Mouse (Mus musculus): ENCODE data around the gene Mrpl36. TPM values are rescaled to one million over a fixed set of nuclear protein-coding genes. Genes with fewer than 3 reads are reported as not detected.

Mrpl36 gene
- polyA plus RNA-seq (2016; fragmentation: Nextera tagmentation; extraction: Ambion mirVana), result 94.1 and 101 TPM in 2 replicates

- WGBS, result under 1% methylated on average over 45 of the region's 45 CpGs
- H3K27me3 ChIP-seq (ENCODE audit: low read depth, poor library complexity, severe bottlenecking), result peaks cover 4% of the 10 kb centered on the region; the same call in 1 of the 2 replicates
- H3K36me3 ChIP-seq, result peaks cover 39% of the 10 kb centered on the region
- peak; percentile 90 for DNase-seq (ENCODE audit: low spot score)
- H3K4me1 ChIP-seq, result peaks cover 24% of the 10 kb centered on the region
- H3K9me3 ChIP-seq (replicated peaks), result no peaks in the 10 kb centered on the region
- H3K4me3 ChIP-seq, result peak within 1 kb of the TSS; percentile 79
- H3K27ac ChIP-seq, result peak within 1 kb of the TSS; percentile 87
Measured at GRCm38 (mm10) chr13:73327827-73328698, at the start of gene Mrpl36, which contains the start of gene Ndufs6. Mrpl36 (plus strand) TSS chr13:73328513. Ndufs6 (minus strand) TSS chr13:73328542.

DNA sequence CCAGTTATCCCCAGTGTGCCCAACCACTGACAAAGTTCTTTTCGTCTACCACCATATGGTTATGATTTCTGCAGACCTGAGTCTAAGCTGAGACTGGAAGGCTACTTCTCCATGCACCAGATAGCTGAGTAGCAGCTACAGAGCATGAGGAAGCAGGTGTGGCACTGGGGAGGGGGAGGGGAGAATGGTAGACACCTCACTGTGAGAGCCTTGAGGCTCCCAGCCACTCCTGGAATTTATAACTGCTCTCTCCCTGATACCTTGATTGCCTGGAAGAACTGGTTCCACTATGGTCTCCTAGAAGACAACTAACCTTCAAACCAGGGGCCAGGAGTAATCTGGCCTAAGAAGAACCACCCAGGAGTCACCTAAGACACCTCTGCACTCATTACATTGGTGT, 49.1 kb upstream of the Mrpl36 start:
- WGBS, result 55% methylated on average over 1 of the region's 1 CpGs
- H3K36me3 ChIP-seq, result no peaks in the 10 kb centered on the region
- no peak overlapping the region for H3K27ac ChIP-seq
- peaks cover 37% of the 10 kb centered on the region for H3K27me3 ChIP-seq (ENCODE audit: low read depth, poor library complexity, severe bottlenecking)
- H3K9me3 ChIP-seq (replicated peaks), result no peaks in the 10 kb centered on the region
- no peak for DNase-seq (ENCODE audit: low spot score)
- no peak overlapping the region for H3K4me3 ChIP-seq
- H3K4me1 ChIP-seq, result 0 out of 2 replicates have a peak, but pooled peaks cover 3% of the 10 kb centered on the region

- Histone ChIP-seq H3K27me3 (ENCODE audit: low read depth, poor library complexity, severe bottlenecking) (peaks cover 6% of the 10 kb centered on the region; the same call in 1 of the 2 replicates), H3K9me3 (replicated peaks) (no peaks in the 10 kb centered on the region), H3K27ac (no peak overlapping the region), H3K4me1 (0 out of 2 replicates have a peak, but pooled peaks cover 3% of the 10 kb centered on the region), H3K4me3 (no peak overlapping the region), H3K36me3 (no peaks in the 10 kb centered on the region)
- no peak for DNase-seq (ENCODE audit: low spot score)
- 85% methylated on average over 2 of the region's 2 CpGs for WGBS
Measured at GRCm38 (mm10) chr13:73282407-73282806, 45.9 kb upstream of the Mrpl36 start.

DNA sequence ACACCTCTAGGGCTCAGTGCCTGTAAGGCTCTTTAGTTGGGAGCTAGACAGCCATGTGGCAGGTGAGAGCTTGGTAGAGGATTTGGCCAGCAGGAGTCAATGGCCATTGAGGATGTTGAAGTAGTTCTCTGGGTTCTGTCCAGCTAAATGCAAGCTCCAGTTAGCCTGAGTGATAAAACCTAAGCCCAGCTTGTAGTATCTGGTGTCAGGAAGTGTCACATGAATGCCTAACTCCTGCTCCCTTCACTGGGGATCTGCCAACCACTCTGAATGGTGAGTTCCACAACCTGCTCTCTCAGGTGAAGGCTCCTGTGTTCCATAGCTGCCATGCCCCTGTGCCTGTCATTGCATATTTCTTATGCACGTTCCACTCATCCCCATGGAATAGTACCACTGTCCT, 44.8 kb upstream of the Mrpl36 start:
- no peaks in the 10 kb centered on the region for H3K27me3 ChIP-seq (ENCODE audit: low read depth, poor library complexity, severe bottlenecking)
- no peaks in the 10 kb centered on the region for H3K9me3 ChIP-seq (replicated peaks)
- H3K4me3 ChIP-seq, result no peak overlapping the region
- no peak for DNase-seq (ENCODE audit: low spot score)
- H3K27ac ChIP-seq, result no peak overlapping the region
- no peaks in the 10 kb centered on the region for H3K36me3 ChIP-seq
- 0 out of 2 replicates have a peak, but pooled peaks cover 3% of the 10 kb centered on the region for H3K4me1 ChIP-seq
- 94% methylated on average over 1 of the region's 1 CpGs for WGBS

DNA sequence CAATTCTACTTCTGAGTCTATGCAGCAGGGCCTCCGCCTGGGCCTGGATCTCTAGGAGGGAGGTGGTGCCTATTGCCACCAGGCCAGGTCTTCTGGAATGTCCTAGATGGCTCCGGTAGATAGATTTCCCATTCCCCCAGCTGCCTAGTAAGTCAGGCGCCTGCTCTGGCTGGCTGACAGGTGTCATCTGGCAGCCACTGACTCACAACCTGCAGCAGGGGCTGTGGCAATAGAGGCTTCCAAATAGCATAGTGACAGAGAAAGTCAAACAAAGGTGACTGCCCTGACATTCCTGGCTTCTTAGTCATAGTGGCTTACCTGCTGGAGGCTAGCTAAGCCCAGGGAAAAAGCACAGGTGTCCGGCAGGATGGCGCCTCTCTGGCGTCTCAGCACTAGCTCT, 38.1 kb upstream of the Mrpl36 start:
- WGBS, result 85% methylated on average over 6 of the region's 6 CpGs

DNA sequence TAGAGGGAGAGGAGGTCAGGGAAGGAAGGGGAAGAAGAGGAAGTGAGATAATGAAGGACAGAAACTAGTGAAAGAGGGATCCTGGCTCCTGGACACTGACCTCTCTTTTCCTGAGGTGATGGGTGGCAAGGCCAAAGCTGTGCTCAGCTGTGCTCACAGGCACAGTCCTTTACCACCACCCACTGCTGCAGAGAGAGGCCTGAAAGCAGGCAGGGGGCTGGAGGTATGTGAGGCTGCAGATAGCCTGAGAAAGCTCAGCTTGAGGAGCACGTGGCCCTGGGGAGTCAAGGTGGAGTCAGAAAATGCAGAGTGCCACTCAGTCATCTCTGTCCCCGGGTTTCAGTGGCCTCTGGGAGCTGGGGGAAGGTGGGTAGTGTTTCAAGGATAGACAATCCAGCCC, 37.2 kb upstream of the Mrpl36 start:
- H3K27me3 ChIP-seq (ENCODE audit: low read depth, poor library complexity, severe bottlenecking), result peaks cover 6% of the 10 kb centered on the region; the same call in 1 of the 2 replicates
- no peak overlapping the region for H3K27ac ChIP-seq
- no peaks in the 10 kb centered on the region for H3K9me3 ChIP-seq (replicated peaks)
- no peaks in the 10 kb centered on the region for H3K36me3 ChIP-seq
- no peak for DNase-seq (ENCODE audit: low spot score)
- 47% methylated on average over 2 of the region's 2 CpGs for WGBS
- H3K4me1 ChIP-seq, result peaks cover 3% of the 10 kb centered on the region
- H3K4me3 ChIP-seq, result no peak overlapping the region

More for the DNA sequence above, 38.1 kb upstream of the Mrpl36 start:
- H3K27ac ChIP-seq, result no peak overlapping the region
- peaks cover 3% of the 10 kb centered on the region for H3K4me1 ChIP-seq
- H3K4me3 ChIP-seq, result no peak overlapping the region
- DNase-seq (ENCODE audit: low spot score), result no peak
- H3K9me3 ChIP-seq (replicated peaks), result no peaks in the 10 kb centered on the region
- peaks cover 6% of the 10 kb centered on the region; the same call in 1 of the 2 replicates for H3K27me3 ChIP-seq (ENCODE audit: low read depth, poor library complexity, severe bottlenecking)
- H3K36me3 ChIP-seq, result no peaks in the 10 kb centered on the region

- Histone ChIP-seq H3K4me1 (no peaks in the 10 kb centered on the region), H3K4me3 (no peak overlapping the region), H3K27ac (no peak overlapping the region), H3K36me3 (no peaks in the 10 kb centered on the region), H3K9me3 (replicated peaks) (no peaks in the 10 kb centered on the region), H3K27me3 (ENCODE audit: low read depth, poor library complexity, severe bottlenecking) (no peaks in the 10 kb centered on the region)
- DNase-seq (ENCODE audit: low spot score), result no peak
- 70% methylated on average over 4 of the region's 4 CpGs for WGBS
Measured at GRCm38 (mm10) chr13:73298717-73299116, 29.6 kb upstream of the Mrpl36 start.

- no peak overlapping the region for H3K27ac ChIP-seq
- H3K27me3 ChIP-seq (ENCODE audit: low read depth, poor library complexity, severe bottlenecking), result 0 out of 2 replicates have a peak, but pooled peaks cover 3% of the 10 kb centered on the region
- no peaks in the 10 kb centered on the region for H3K9me3 ChIP-seq (replicated peaks)
- H3K36me3 ChIP-seq, result no peaks in the 10 kb centered on the region
- H3K4me3 ChIP-seq, result no peak overlapping the region
- no peak for DNase-seq (ENCODE audit: low spot score)
- no peaks in the 10 kb centered on the region for H3K4me1 ChIP-seq
- 92% methylated on average over 5 of the region's 5 CpGs for WGBS
Measured at GRCm38 (mm10) chr13:73299322-73299721, 29.0 kb upstream of the Mrpl36 start.

GRCm38 (mm10) chr13:73304729-73305128, 23.6 kb upstream of the Mrpl36 start:
- no peaks in the 10 kb centered on the region for H3K36me3 ChIP-seq
- no peaks in the 10 kb centered on the region for H3K9me3 ChIP-seq (replicated peaks)
- H3K27ac ChIP-seq, result no peak overlapping the region
- 46% methylated on average over 6 of the region's 6 CpGs for whole genome bisulfite sequencing
- no peak overlapping the region for H3K4me3 ChIP-seq
- DNase-seq (ENCODE audit: low spot score), result no peak
- H3K27me3 ChIP-seq (ENCODE audit: low read depth, poor library complexity, severe bottlenecking), result peaks cover 19% of the 10 kb centered on the region; the same call in 1 of the 2 replicates
- H3K4me1 ChIP-seq, result 0 out of 2 replicates have a peak, but pooled peaks cover 4% of the 10 kb centered on the region

- no peak overlapping the region for H3K4me3 ChIP-seq
- DNase-seq (ENCODE audit: low spot score), result no peak
- WGBS, result 67% methylated on average over 8 of the region's 8 CpGs
- H3K27ac ChIP-seq, result no peak overlapping the region
- H3K9me3 ChIP-seq (replicated peaks), result no peaks in the 10 kb centered on the region
- no peaks in the 10 kb centered on the region for H3K36me3 ChIP-seq
- H3K4me1 ChIP-seq, result peaks cover 10% of the 10 kb centered on the region; the same call in 1 of the 2 replicates
- peaks cover 19% of the 10 kb centered on the region; the same call in 1 of the 2 replicates for H3K27me3 ChIP-seq (ENCODE audit: low read depth, poor library complexity, severe bottlenecking)
Measured at GRCm38 (mm10) chr13:73305398-73306084, 22.8 kb upstream of the Mrpl36 start.

DNA sequence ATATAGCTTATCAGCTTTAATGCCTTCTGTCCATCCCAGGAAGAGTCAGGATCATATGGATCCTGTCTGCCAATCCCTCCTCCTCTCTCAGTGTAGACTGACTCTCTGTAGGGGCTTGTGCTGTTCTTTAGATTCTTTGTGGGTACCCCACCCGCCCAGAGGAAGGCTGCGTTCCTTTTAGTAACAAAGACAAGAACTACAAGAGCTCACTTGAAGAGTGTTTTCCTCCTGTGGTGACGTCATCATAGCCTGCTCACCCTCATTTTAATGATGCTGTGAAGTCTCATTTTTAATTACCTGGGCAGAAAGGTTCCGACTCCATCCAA, 22.3 kb upstream of the Mrpl36 start:
- no peaks in the 10 kb centered on the region for H3K36me3 ChIP-seq
- H3K27me3 ChIP-seq (ENCODE audit: low read depth, poor library complexity, severe bottlenecking), result peaks cover 19% of the 10 kb centered on the region; the same call in 1 of the 2 replicates
- DNase-seq (ENCODE audit: low spot score), result no peak
- H3K4me3 ChIP-seq, result no peak overlapping the region
- peaks cover 11% of the 10 kb centered on the region; the same call in 1 of the 2 replicates for H3K4me1 ChIP-seq
- H3K27ac ChIP-seq, result no peak overlapping the region
- 73% methylated on average over 4 of the region's 4 CpGs for WGBS
- H3K9me3 ChIP-seq (replicated peaks), result no peaks in the 10 kb centered on the region

DNA sequence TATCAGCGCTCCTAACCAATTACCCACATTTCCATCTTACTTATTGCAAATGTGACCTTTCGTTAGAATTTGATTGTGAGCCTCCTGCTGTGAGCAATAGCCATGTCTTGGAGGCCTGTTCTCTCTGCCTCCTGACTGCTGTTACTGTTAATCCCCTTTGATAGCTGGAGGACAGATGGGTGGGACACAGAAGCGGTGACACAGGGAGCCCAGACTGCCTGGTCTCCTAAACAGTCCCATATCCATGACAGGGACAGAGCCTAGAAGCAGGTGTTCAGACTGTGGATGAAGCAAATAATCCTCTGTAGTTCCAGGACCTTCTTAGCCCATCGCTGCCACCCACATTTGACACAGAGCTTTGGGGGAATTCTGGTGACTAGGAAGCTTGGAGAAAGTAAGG, 21.9 kb upstream of the Mrpl36 start:
- Histone ChIP-seq H3K4me3 (no peak overlapping the region), H3K4me1 (peaks cover 11% of the 10 kb centered on the region; the same call in 1 of the 2 replicates), H3K27ac (no peak overlapping the region), H3K9me3 (replicated peaks) (no peaks in the 10 kb centered on the region), H3K27me3 (ENCODE audit: low read depth, poor library complexity, severe bottlenecking) (peaks cover 19% of the 10 kb centered on the region; the same call in 1 of the 2 replicates), H3K36me3 (no peaks in the 10 kb centered on the region)
- WGBS, result 66% methylated on average over 4 of the region's 4 CpGs
- DNase-seq (ENCODE audit: low spot score), result no peak
